Comparison of ENCODE assay signal across 19 mouse cellular contexts in genomic region chr4:56621356-56621755, GRCm38 (mm10).
"Had no signal": no experiment of that assay in that cellular context is flagged by ENCODE, and none has a peak within 500 bp of the region (broad histone marks: within the 10 kb centered on the region; RNA-seq: fewer than 3 reads in every experiment).

No protein-coding gene starts in this region.

- DNase-seq: liver, embryonic 13.5 days; liver, postnatal 0 days; lung, adult 2 months; lung, postnatal 14 days; lung, postnatal 36 days; right cerebral cortex, postnatal 14 days; thymus, adult 2 months; thymus, postnatal 25 days; thymus, postnatal 4 days had no signal

- H3K27ac ChIP-seq: liver, embryonic 13.5 days; liver, embryonic 15.5 days; lung, embryonic 15.5 days; macrophage; midbrain, embryonic 13.5 days; midbrain, embryonic 15.5 days; neural tube, embryonic 12.5 days; stomach, embryonic 15.5 days had no signal

- H3K9ac ChIP-seq: liver, embryonic 13.5 days; liver, embryonic 15.5 days; liver, postnatal 0 days; lung, embryonic 15.5 days; midbrain, embryonic 13.5 days; midbrain, embryonic 15.5 days; neural tube, embryonic 12.5 days; stomach, embryonic 15.5 days had no signal

- H3K4me3 ChIP-seq: liver, embryonic 13.5 days; liver, embryonic 15.5 days; lung, embryonic 15.5 days; megakaryocyte, embryonic 14.5 days; midbrain, embryonic 13.5 days; midbrain, embryonic 15.5 days; neural tube, embryonic 12.5 days; stomach, embryonic 15.5 days had no signal

- ATAC-seq: liver, postnatal 0 days; lung, postnatal 0 days; midbrain, embryonic 13.5 days; midbrain, embryonic 15.5 days had no signal

- H3K27me3 ChIP-seq: liver, embryonic 13.5 days; liver, embryonic 15.5 days; lung, embryonic 15.5 days; megakaryocyte, embryonic 14.5 days; midbrain, embryonic 13.5 days; midbrain, embryonic 15.5 days; neural tube, embryonic 12.5 days; stomach, embryonic 15.5 days had no signal

- H3K4me2 ChIP-seq: liver, embryonic 13.5 days; liver, embryonic 15.5 days; lung, embryonic 15.5 days; midbrain, embryonic 11.5 days; midbrain, embryonic 13.5 days; midbrain, embryonic 15.5 days; neural tube, embryonic 12.5 days; stomach, embryonic 15.5 days had no signal

- H3K4me1 ChIP-seq: liver, embryonic 13.5 days; liver, embryonic 15.5 days; lung, embryonic 15.5 days; midbrain, embryonic 13.5 days; midbrain, embryonic 15.5 days; neural tube, embryonic 12.5 days; stomach, embryonic 15.5 days had no signal

- H3K9me3 ChIP-seq: liver, embryonic 13.5 days; liver, embryonic 15.5 days; lung, embryonic 15.5 days; midbrain, embryonic 13.5 days; midbrain, embryonic 15.5 days; neural tube, embryonic 12.5 days; stomach, embryonic 15.5 days had no signal

- H3K36me3 ChIP-seq: liver, embryonic 13.5 days; liver, embryonic 15.5 days; lung, embryonic 15.5 days; midbrain, embryonic 13.5 days; midbrain, embryonic 15.5 days; neural tube, embryonic 12.5 days; stomach, embryonic 15.5 days had no signal
